Mouse (Mus musculus): Measurements from ENCODE around the gene Creg2.
"Not testable (repeated sequence)": the region's sequence is repeated elsewhere in the genome, so short reads cannot be mapped to it uniquely, and the experiment has no call there.

The Creg2 gene

DNA sequence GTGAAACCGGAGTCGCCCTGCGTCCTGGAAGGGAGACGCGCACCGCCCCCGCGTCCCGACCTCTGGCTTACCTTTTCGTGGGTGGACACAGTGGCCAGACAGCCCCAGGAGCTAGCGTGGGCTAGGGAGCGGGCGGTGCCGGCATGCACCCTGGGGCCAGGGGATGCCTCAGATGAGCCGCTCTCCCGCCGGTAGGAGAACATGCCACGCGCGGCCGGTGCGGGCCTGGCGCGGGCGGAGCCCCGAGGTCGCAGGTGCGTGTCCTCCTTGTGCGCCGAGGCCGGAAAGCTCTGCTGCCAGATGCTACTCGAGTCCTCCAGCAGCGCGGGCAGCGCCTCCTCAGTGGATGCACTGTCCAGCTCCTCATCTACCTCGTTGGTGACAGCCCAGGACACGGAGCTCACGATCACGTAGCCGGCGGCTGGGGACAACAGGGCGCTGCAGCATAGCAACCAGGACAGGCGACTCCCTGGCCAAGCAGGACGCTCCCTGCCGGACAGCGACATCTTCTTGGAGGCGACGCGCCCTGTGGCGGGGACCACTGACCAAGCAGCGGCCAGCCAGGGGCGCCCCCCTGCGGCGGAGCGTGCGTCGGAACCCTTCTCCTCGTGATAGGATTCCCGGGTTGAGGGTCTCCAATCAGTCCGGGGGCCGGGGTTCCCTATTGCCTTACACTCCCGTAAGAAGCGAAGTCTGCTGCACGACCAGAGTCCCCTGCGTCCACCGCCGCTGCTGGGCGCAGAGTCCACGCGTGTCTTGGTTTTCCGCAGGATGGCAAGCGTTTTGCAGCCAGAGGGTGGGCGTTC is 636 bp downstream of the Creg2 start:
- peak; percentile 92 for DNase-seq (ENCODE audit: low spot score)

DNA sequence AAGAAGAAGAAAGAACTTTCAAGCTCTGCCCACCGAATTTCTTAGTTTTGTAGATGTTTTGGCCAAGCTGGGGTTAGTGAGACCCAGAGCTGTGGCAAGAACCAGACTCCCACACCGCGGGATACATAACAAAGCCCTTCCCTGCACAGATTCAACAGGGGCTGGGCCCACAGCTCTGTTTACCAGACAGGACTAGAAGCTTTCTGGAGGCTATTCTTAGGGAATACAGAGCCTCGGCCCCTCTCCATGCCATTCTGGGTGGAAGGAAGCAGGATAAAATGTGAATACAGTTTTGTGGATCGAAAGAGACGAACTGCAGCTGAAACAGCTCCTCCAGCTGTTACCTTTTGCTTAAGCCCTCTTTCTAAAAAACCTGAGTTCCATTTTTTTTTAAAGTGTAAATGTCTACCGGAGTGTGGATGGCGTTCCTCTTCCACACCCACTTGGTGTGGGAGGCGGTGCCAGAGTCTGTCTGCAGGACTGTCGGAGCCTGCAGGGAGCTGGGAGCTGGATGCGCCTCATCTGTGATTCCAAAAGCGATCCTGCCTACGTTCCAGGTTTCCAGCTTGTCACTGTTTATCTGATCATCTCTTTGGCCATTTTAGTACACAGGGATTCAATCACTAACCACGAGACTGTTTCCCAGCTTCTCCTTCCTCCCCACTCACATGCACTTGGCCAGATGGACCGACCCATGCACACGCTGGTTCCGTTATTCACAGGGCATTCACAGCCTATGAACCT is 1.4 kb downstream of the Creg2 start:
- peak; percentile 36 for DNase-seq (ENCODE audit: low spot score)

DNA sequence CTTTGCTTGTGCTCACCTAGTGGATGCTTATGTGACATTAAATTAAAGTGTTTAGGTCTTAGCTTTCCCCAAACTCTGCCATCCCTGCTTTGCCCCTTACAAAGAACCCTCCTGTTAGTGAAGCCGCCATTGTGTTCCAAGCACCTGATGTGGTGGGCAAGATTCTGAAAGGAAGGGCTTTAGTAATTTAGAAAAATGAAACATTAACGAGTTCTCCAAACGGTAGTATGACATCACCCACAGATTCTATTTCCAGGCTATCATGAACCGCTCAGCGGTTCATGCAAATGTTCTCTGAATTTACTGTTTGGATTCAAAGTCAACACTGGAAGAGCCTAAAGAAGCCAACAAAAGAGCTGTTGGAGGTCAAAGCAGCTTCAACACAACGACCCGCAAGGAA is 2.7 kb downstream of the Creg2 start:
- no peak for DNase-seq (ENCODE audit: low spot score)

DNA sequence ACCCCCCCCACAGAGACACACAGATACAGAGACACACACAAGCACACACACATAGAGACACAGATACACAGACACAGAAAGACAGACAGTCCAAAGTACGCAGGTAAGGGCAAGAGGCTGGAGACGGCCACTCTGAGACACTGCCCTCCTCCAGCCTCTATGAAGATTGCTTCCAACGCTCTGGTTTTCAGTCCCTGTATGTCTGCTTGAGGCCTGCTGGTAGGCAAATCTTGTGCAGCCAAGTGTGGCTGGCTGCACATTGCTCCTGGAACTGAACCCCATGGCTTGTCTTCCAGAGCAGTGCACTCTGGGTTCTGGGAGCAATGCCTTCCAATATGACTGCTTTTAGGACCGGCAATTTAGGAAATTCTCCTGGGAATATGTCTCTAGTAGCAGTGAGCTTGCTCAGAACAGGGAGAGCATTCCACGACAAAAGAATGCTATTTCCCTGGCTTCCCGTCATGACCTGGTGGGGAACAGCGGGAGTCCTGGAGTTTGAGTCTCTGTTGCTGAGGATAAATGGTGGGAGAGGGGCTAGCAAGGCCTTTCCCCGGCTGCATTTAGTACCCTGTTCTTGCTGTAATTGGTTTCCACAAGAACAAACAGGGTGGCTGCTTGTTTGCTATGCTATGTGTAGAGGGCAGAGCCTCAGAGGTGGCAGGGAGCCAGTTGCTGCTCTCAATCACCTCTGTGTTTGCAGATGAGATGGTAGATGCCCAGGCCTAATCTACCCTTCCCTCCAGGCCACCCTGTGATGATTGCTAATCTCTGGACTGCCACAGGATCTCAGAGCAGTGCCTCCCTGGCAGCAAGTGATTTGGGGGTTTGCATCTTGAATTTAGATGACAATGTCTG is 5.1 kb downstream of the Creg2 start:
- DNase-seq (ENCODE audit: low spot score), result no peak

DNA sequence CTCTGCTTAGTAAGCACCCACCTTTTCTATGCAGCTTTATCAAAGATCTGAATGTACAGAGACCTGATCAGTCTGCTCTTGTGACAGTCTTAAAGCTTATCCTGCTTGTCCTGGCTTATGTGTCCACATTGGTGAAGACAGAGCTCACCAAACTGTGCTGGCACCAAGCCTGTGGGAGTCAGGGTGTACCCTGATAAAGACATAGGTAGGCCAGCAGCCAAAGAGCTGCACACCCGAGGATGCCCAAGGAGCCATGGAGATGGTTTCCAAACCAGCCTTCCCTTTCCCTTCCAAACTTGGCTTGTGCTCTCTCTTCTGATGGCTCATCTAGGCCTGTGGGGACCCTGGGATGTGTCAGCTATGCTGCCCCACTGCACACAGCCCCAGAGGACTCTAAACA is 6.9 kb downstream of the Creg2 start:
- DNase-seq (ENCODE audit: low spot score), result no peak

DNA sequence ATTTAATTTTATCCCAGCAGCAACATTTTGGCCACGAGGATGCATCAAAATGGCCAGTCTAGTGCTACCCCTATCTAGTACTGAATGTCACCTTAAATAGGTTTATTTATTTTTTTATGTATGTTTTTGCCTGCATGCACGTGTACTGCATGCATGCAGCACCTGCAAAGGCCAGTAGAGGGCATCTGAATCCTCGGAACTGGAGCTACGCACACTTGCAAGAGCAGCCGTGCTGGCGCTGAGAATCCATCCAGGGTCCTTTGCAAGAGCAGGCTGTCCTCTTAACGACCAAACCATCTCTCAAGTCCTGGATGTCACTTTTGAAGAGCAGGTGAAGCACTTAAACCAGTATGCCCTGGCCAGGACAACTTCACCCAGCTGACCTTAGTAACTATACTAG is 9.6 kb downstream of the Creg2 start:
- no peak for DNase-seq (ENCODE audit: low spot score)

DNA sequence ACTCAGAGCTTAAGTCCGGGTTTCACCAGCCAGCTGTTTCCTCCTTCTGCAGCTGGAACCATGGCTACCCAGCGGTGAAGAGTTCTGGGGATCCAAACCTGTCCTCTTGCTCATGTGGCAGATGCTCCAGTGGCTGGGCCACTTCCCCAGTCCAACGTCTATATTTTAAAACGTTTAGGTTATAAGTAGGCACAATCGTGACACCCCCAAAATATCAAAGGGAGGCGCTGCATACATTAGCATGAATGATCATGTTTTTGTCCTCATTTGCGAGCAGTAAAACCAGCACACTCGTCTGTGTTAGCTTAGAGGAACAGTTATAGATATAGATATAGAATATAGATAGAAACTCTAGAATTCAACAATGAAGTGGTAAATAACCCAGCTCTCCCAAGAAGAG is 14.1 kb downstream of the Creg2 start:
- DNase-seq (ENCODE audit: low spot score), result no peak

DNA sequence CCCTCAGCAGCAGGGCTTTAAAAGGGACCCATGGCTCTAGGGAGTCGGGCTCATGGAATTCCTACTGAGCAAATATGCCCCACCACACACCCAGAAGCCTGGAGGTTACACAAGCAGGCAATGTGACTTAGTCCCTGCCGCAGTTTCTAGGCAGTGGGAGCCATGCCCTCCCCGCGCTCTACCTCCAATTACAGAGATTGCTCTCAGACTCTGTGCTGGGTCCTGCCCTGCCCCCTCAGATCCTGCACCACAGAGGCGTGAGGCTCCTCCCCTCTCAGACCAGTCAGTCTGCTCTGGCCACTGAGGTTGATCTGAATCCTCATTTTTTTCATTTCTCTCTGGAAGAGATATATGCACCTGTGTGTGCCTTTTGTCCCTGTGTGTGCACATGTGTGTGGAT is 14.6 kb downstream of the Creg2 start:
- DNase-seq (ENCODE audit: low spot score), result peak; percentile 70

DNA sequence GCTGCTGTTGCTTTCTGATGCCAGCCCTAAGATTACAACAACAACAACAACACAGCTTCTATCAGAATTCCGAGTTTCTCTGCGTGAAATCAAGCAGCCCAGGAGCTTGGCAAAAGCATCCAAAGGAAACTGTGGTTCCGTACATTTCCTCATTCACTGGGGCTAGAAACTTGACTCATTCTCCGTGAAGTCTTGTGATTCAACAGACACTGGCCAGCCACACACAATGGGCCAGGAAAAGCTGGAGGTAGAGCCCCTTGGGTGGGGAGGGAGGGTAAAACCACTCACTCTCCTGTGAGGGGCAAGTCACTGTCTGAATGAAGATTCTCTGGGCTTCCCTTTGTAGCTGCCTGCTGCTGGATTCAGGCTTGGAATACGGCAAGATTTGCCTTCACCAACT is 15.1 kb downstream of the Creg2 start:
- DNase-seq (ENCODE audit: low spot score), result no peak

DNA sequence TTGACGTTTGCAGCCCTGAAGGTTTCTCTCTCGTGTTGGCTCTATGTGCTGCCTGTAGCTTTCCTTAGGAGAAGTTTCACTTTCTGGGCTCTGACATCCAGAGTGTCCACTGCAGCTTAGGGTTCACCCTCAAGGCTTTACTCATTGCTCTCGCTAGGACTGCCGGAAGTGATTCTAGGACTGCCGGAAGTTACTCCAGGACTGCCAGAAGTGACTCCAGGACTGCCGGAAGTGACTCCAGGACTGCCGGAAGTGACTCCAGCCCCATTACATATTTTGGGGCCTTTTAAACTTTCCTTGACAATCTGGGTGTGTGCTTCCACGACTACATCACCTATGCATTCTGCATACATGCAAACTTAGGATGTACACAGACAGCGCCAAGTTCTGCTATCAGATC is 22.7 kb downstream of the Creg2 start:
- DNase-seq (ENCODE audit: low spot score), result no peak

DNA sequence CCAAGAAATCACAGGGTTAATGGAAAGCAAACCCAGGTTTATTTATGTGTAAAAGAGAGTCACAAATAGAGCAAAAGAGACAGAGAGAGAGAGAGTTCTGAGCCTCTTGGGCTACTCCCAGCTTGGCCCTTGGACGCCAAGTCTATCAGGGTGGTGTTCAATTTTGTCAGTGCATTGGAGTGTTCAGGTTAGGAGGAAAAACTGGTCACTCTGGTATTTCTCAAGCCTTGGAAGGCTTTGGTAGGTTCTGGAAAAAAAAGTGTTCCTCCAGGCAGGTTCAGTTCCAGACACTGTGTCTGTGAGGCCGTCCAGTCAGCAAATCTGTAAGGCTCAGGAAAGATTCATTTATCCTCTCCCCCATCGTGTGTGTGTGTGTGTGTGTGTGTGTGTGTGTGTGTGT is 25.8 kb downstream of the Creg2 start:
- DNase-seq (ENCODE audit: low spot score), result no peak

DNA sequence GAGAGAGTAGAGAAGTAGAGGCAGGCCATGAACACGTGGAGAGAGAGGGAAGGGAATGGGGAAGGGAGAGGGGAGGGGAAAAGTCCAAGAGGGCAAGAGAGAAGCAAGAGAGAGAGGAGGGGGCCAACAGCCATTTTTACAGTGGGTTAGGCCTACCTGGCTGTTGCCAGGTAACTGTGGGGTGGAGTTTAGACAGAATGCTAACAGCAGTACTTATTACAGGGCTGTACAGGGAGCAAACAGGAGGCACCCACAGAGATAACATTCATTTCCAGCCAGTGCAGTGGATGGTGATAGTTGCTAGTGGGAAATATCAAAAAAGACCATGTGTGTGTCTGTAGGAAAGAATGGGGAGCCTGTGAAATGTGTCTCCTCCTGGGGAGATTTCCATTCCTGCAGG is 27.5 kb downstream of the Creg2 start:
- no peak for DNase-seq (ENCODE audit: low spot score)

DNA sequence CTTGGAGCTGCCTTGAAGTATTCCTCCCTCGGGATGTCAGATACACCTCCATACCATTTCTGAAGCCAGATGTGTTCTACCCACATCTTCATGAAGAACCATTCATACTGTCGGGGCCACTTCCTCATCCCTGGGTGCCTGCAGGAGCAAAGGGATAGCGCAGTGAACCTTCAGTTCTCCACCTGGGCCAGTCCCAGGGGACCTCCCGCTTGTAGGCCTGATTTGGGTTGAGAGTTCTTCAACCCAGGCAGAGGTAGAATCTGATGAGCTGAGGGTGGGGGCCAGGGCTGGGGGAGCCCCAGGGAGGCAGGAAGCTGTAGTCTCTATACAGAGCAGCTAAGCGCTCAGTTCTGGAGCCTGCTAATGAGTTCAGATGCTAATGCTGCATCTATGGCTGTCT is 28.2 kb downstream of the Creg2 start:
- no peak for DNase-seq (ENCODE audit: low spot score)

DNA sequence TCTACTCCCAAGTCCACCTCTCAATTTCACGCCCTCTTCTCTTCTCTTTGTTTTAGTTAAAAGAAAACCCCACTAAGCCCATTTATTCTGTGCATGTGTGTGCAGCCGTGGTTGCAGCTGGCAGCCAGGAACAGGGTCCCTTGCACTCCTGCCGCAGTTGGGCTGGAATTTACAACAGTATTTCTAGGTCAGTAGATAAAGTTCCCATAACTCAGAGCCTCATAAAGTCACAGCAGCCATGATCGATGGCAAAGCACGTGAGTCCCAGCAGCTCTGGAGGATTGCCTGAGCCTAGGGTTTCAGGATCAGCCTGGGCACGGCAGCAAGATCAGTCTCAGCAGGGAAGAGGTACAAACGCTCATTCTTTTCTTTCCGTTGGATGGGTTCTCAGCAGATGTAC is 32.8 kb downstream of the Creg2 start:
- DNase-seq (ENCODE audit: low spot score), result no peak

DNA sequence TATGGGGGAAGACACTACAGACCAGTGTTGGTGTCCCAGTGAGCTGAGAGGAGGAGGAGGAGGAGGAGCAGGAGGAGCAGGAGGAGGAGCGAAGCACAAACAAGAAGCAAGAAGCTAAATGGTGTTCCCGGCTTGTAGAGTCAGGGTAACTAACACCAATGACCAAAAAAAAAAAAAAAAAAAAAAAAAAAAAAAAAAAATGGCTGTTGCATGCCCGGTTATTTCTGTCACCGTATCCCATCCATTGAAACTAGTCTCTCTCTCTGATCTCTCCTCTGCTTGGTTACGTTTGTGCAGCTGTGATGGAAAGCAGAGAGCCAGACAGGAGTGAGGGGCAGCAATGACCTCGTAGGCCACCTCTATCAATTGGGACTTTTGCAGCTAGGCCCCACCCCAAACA is 35.7 kb downstream of the Creg2 start:
- DNase-seq (ENCODE audit: low spot score), result no peak

DNA sequence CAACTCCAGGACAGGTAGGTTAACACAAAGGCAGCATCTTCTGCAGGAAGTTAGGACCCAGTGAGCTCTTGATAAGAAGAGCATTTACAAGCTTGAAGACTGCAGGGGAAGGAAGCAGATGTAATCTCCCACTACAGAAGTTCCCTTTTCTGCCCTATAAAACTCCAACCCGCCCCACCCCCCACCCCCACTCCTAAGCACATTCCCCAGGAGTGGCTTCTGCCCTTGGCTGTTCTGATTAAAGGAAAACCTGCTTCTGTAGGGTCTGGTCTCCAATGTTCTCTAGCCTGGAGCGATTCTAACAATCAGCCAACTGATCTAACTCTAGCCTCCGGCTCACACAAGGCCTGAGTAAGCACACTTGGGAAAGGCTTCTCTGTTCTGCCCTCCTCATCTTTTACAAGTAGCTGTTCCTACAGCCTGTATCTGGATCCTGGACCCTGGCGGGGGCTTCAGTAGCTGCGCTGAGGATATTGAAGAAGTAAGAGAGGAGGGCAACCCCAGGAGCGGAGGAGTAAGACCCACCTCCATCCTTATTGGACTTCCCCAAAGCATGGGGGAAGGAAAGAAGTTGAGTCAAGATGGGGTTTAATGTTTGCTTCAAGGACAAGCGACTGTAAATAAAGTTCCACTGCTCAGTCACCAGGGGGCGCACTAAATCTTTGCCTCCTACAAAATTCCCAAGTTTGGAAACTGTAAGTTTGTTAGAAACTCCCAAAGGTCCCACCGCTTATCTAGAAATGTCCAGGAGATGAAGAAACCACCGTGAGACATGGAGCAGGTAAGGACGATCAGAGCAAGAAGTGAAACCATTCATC is 36.6 kb downstream of the Creg2 start:
- DNase-seq (ENCODE audit: low spot score), result peak; percentile 75

DNA sequence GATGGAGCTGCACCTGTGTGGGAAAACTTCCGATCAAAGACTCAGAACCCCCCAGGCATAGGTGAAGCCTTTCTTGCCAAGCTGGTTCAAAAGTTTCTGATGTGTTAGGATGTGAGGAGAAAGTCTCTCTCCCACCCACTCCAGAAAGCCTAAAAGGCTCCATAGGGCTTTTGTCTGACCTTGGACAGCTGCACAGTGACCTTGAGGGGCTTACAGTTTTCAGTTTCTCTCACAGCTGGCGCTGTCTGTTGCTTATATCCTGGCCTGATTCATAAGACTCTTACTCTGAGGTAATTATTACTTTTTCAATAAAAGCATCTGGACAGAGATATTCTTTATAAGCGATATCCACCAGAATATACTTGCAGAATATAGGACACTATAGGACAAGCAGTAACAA is 38.2 kb downstream of the Creg2 start:
- no peak for DNase-seq (ENCODE audit: low spot score)

DNA sequence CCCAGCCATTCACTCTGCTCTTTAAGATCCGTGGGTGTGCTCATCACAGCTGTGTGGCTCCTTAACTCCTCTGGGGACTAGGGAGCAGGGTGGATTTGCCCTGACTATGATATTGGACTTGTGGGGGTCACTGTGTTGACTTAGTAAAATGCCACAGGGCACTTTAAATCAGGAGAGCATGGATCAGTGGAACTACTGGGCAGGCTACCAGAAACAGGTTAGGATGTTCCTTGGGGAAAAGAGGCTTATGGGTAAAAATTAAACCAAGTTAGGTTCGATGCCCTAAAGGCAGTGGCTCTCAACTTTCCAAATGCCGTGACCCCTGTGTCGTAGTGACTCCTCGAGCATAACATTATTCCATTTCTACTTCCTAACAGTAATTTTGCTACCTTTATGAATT is 38.8 kb downstream of the Creg2 start:
- no peak for DNase-seq (ENCODE audit: low spot score)

DNA sequence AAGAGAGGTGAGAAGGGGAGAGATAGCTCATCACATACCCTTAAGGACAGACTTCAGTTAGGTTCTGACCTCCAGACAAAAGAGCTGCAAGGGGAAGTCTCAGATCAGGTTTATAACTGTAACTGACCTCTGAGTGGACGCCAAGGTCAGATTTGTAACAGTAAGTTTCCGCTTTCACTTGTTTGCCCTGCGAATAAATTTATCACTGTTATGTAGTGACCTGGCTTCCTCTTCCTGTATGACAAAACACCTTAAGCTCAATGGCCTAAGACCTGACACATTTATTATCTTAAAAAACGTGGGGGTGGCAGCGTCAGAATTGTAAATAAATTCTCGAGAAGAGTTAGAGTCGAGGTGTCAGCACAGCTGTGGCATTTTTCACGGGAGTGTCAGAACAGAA is 42.7 kb downstream of the Creg2 start:
- DNase-seq (ENCODE audit: low spot score), result no peak

DNA sequence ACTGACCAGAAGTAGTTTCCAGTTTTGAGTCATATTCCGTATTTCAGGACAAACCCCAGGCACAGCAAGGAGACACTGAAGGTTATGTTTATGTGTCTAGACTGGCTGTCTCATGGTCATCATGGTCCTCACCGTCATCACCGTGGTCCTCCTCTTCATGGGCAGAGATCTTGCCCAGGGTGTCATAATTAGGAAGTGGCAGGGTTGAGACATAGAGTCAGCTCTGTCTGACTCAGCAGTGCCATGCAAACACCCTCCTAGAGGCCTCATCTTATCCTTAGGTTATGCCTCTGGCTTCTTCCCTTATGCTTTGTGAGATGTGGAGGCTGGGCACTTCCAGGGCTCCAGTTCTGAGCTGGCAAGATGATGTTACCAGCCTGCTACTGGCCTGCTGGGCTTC is 48.8 kb downstream of the Creg2 start:
- DNase-seq (ENCODE audit: low spot score), result no peak

DNA sequence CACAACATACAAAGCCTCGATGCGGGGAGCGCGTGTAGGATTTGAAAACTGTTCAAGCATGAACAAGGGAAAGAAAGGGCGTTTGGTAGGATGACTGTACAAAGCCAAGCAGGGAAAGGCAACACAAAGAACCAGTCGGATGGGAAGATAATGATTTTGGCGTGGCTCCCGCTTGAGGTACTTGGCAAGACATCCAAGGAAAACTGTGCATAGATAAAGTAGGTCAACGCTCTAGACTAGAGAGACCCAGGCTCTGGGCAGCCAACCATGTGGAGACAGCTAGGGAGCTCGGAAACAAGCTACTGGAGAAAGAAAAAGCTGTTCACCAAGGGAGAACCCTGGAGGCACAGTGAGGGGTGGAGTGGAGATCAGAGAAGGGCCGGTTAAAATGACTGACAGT is 52.5 kb downstream of the Creg2 start:
- DNase-seq (ENCODE audit: low spot score), result no peak

DNA sequence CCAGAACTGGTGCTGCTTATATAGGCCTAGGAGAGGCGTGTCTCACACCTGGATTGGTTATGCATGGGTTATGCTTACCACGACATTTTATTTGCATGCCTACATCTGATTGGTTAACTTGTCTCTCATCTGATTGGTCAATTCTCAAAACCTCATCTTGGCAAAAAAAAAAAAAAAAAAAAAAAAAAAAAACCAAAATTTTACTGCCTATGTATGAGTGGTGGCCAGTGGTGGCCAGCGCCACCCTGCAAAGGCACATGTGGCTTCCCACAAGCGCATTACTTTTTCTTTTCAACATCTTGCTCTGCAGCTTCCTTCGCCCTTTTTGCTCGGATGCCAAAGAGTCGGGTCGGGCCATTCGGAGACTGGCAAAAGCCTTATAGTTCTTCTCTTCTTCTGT is 54.1 kb downstream of the Creg2 start:
- not testable (repeated sequence) for DNase-seq (ENCODE audit: low spot score)

Measured in embryo, embryonic 10 days (tissue).